Mouse (Mus musculus) cortical plate, adult 2 months (tissue): ENCODE results near the gene Gsk3a. TPM values are rescaled to one million over a fixed set of nuclear protein-coding genes. Genes with fewer than 3 reads are reported as not detected.
A peak's percentile ranks its signal among the peaks of the same experiment; 100 is the strongest.

Experiments
- H3K27ac ChIP-seq: fragments of 200-500 bp; 2 replicates; pipeline ENCODE4 v1.5.1; 2012; ENCODE audit warnings: low read length, control low read depth, inconsistent platforms; ENCODE audit not compliant: insufficient read depth
- H3K4me1 ChIP-seq: fragments of 200-500 bp; 2 replicates; pipeline ENCODE4 v1.6.1; 2011; ENCODE audit warnings: low read length; ENCODE audit not compliant: control insufficient read depth, insufficient read depth
- H3K4me3 ChIP-seq: fragments of 200-500 bp; 2 replicates; pipeline ENCODE4 v1.5.1; 2011; ENCODE audit warnings: mild to moderate bottlenecking, low read length, control low read depth; ENCODE audit not compliant: insufficient read depth
- CTCF ChIP-seq: fragments of 200-500 bp; IDR thresholded peaks from 2 replicates; pipeline ENCODE4 v1.5.1; 2011; ENCODE audit warnings: mild to moderate bottlenecking, control low read depth, low read length; ENCODE audit not compliant: insufficient read depth; ENCODE audit errors: extremely low read depth
- POLR2A ChIP-seq: fragments of 200-500 bp; IDR thresholded peaks from 2 replicates; pipeline ENCODE4 v1.6.1; 2011; ENCODE audit warnings: mild to moderate bottlenecking, low read length, control low read depth; ENCODE audit not compliant: insufficient read depth; ENCODE audit errors: extremely low read depth
- polyA plus RNA-seq: library from polyadenylated mRNA; depleted of rRNA; stranded (reverse); fragments of >200 nt; gene quantifications from 2 replicates; pipeline ENCODE4 v1.2.3, GENCODE M21; 2012

Gsk3a gene
- polyA plus RNA-seq, 1 experiment, result 287 TPM

- Histone ChIP-seq H3K27ac (no peak overlapping the region), H3K4me1 (peaks cover 18% of the 10 kb centered on the region), H3K4me3 (no peak overlapping the region)
- TF ChIP-seq CTCF (no peak), POLR2A (no peak)
Observed at GRCm38 (mm10) chr7:25273259-25274241, 35.9 kb upstream of the Gsk3a start.

- H3K27ac ChIP-seq, result no peak overlapping the region
- TF ChIP-seq CTCF, result no peak
- TF ChIP-seq POLR2A, result no peak
- no peak overlapping the region for H3K4me3 ChIP-seq
- peaks cover 18% of the 10 kb centered on the region for H3K4me1 ChIP-seq
Observed at GRCm38 (mm10) chr7:25272445-25273258, 35.0 kb upstream of the Gsk3a start.

- peaks cover 18% of the 10 kb centered on the region for H3K4me1 ChIP-seq
- TF ChIP-seq POLR2A (no peak), CTCF (no peak)
- H3K27ac ChIP-seq, result no peak overlapping the region
- no peak overlapping the region for H3K4me3 ChIP-seq
Observed at GRCm38 (mm10) chr7:25271651-25272444, 34.2 kb upstream of the Gsk3a start.

GRCm38 (mm10) chr7:25270652-25271633, 33.3 kb upstream of the Gsk3a start:
- Histone ChIP-seq H3K4me3 (no peak overlapping the region), H3K4me1 (peaks cover 15% of the 10 kb centered on the region), H3K27ac (no peak overlapping the region)
- TF ChIP-seq CTCF (no peak), POLR2A (no peak)

GRCm38 (mm10) chr7:25269545-25270271, 32.1 kb upstream of the Gsk3a start:
- H3K4me3 ChIP-seq, result peak overlapping the region; percentile 82; the same call in 1 of the 2 replicates

GRCm38 (mm10) chr7:25269029-25269428, 31.4 kb upstream of the Gsk3a start:
- peak overlapping the region; percentile 82 for H3K4me3 ChIP-seq
- peaks cover 7% of the 10 kb centered on the region for H3K4me1 ChIP-seq
- TF ChIP-seq CTCF, result no peak
- TF ChIP-seq POLR2A, result no peak
- no peak overlapping the region for H3K27ac ChIP-seq

More at GRCm38 (mm10) chr7:25269545-25270271, 32.1 kb upstream of the Gsk3a start:
- TF ChIP-seq POLR2A, result no peak
- Histone ChIP-seq H3K4me1 (peaks cover 13% of the 10 kb centered on the region), H3K27ac (no peak overlapping the region)

- H3K27ac ChIP-seq, result no peak overlapping the region
- H3K4me1 ChIP-seq, result peaks cover 7% of the 10 kb centered on the region
- TF ChIP-seq POLR2A (no peak), CTCF (no peak)
- H3K4me3 ChIP-seq, result peak overlapping the region; percentile 82
Observed at GRCm38 (mm10) chr7:25268588-25268987, 30.9 kb upstream of the Gsk3a start.
